Mouse (Mus musculus) forelimb bud, embryonic 11.5 days (tissue): ENCODE measurements at regions not wholly inside any gene's neighbourhood (a gene's known extent, or its start where the extent isn't known, plus 50 kb on each side); places are given as distances from the start of the nearest gene placed in this dataset.
"Not testable (repeated sequence)": the region's sequence is repeated elsewhere in the genome, so short reads cannot be mapped to it uniquely, and the experiment has no call there.

Experiments
- DNase-seq: peaks from one replicate; pipeline ENCODE4 v3.0.0-alpha.2; 2012; ENCODE audit warnings: low read depth, low spot score

DNA sequence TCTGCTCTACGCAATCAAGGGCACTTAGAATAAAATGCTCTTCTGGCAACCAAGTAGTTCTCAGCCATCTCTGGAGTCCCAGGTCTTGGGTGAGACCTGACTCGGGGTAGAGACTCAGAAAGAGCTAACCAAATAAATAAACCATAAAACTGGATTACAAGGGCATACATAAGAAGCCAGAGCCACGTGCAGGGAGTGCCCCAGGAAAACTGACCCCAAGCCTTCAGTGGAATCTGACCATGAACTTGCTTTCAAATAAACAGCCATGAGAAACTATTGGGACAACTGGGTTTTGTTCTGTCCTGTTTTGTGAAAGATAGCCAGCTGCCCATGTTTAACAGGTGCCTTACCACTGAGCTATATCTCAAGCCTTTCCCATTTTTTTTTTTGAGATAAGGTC lies 170.3 kb downstream of the Tomm20 start:
- DNase-seq, result no peak

DNA sequence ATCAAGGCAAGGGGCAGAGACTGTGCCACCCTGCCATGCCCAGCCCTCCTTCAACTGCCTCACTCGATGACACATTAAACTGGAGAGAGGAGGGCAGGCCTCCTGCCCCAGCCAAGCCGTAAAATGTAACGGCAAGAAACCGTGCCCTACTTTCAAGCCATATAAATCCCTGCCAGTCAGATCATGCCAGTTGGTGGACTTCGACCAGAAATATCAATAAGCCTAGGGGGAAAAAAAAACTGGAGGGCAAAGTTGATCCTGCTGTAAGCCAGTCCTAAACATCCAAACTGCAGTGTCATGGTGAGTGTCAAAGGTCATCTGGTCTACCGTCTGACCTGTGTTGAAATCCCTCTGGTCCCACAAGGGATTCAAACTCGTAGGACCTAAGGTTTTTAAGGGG lies 170.8 kb downstream of the Tomm20 start:
- DNase-seq, result no peak

DNA sequence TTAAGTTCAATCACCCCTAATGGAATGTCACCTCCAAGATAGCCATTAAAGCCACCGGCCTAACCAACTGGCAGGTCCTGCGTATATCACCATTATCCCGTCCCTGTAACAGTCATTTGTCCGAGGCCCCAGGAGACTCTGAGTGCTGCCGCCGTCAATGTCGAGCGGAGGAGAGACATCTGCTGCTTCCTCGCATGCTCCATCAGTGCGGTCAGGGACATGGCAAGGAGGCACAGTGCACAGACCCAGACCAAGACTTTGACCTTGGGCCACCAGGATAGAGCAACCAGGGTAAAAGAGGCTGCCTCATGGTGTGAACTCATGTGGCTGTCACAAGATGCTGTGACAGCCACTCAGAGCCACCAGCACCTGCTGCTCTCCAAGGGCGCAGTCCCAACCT lies 172.9 kb downstream of the Tomm20 start:
- no peak for DNase-seq

DNA sequence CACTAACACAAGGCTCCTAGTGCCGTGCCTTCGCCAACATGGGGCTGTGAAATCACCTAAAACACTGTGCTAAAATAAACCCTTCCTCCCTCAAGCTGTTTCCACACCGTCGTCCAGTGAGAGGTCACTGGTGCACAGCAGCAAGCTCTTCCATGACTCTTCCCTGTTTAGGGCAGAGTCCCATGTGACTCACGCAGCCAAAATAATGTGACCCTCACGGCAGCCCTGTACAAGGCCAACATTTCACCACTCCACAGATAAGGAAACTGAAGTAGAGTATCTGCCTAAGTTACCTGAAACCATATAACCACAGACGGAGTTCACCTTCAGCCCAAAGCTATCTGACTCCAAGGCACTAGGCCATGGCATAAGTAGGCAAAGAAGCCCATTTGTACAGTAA lies 173.4 kb downstream of the Tomm20 start:
- DNase-seq, result no peak

DNA sequence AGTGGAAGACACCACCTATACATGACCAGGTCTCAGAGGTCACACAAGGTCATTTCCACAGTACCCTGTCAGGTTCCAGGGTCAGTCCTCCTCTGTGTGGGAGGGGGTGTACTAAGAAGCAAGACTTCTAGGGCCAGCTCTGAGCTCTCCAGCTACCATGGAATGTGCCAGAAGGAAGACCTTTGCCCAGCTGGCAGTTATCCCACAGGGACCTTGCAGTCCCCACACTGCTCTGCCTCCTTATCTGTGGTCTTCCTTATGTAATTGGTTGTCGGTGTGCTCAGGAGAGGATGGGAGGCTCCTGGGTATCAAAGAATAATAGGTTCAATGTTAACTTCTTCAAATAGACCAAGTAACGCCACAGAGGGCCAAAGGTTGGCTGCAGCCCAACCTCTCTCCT lies 175.3 kb downstream of the Tomm20 start:
- not testable (repeated sequence) for DNase-seq

DNA sequence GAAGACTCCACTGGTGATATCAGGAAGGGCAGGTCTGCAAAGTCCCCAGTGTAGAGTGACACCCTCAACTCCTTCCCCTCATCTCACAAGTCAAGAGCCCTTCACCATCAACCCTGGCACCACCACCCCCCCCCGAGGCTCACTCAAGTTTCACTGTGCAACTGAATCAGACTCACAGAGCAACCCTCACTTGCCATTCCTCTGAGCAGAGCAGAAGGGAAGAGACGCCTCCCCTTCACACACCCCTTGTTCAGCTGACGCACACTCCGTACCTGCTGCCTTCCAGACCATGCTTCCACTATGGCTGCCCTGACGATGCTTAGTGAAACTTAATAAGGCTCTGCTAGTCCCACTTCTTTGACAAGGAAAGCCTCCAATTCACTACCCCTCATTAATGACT lies 174.4 kb upstream of the Irf2bp2 start:
- DNase-seq, result no peak

DNA sequence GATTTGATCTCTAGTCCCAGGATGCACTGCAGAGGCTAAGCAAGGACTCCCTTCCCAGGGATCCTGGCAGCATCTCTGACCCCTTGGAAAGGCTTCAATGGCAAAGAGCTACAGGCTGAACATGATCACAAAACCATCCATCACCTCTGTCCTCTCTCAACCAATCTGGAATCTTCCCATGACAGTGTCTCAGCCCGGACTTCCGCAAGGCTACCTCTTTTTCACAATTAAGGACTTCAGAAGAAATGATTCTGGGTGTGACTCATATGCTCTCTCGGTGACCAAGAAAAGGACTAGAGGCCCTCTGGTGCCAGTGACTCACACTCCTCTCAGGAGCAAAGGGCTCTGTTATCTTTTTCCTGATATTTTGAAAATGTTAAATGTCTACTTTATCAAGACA lies 173.6 kb upstream of the Irf2bp2 start:
- no peak for DNase-seq

DNA sequence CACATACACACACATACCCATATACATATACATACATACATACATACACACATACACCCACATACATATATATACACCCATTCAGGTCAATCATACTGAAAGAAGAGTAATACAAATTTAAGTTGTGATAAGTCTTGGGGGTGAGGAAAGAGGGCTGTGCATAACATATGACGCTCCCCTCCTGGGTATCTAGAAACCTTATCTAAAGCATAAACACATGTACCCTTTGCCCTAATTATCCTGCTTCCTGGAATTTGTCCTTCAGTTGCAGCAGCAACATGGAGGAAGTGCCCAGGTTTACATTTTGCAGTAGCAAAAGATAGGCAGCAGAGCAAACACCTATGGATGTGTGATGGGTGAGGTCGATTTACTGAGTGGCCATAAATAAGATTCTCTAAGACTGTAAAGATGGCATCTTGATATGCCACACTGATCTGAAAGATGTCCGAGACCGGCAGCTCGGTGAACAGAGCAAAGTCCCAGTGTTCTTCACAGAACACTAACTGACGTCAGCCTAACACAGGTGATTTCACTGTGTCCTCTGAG lies 172.0 kb upstream of the Irf2bp2 start:
- DNase-seq, result no peak

DNA sequence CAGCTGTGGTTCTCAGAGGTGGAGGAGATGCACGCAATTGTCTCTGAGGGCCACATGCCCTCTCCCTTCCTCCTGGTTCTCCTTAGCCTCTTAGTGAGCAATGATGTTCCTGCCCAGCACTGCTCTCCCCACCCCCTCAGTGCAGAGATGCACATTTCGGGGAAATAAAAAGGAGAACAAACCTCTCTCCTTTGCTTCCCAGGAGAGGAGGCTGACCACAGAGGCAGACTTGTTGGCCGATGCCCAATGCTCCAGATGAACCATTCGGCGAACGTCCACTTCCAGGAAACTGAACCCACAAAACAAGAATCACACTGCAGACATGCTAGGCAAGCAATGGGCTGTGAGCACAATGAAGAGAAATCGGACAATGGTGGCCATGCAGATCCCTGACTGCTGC lies 169.8 kb upstream of the Irf2bp2 start:
- DNase-seq, result no peak

DNA sequence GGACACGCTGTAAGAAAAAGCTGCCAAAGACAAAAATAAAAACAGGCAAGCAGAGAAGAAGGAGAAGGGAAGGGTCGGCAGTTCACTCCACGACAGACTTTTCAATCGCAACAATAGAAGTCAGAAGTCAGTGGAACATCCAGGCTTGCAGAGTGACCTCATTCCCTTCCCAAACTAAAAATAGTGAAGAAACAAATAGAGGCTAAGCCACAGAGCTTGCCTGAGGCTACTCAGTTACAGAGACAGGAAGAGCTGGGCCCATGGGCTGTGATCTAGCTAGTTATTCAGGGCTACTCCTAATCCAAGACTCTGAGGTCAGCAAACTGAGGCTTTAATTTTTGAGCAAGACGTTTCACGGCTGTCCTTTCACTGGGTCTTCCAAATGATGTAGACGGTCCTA lies 165.9 kb upstream of the Irf2bp2 start:
- DNase-seq, result no peak

DNA sequence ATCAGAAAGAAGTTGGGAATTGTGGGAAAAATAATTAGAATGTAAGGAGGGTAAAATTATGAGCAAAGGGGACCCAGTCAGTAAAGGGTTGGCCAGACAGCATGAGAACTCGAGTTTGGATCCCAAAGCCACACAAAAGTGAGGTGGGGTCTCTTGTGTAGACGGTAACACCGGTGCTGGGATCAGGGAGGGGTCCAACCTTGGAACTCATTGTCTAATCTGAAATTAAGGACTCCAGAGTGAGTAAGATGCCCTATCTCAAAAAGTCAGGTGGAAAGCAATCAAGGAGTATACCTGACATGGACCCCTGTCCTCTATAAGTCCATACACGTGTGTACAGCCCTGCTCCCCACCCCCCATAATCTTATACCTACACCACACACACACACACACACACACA lies 165.2 kb upstream of the Irf2bp2 start:
- DNase-seq, result no peak

DNA sequence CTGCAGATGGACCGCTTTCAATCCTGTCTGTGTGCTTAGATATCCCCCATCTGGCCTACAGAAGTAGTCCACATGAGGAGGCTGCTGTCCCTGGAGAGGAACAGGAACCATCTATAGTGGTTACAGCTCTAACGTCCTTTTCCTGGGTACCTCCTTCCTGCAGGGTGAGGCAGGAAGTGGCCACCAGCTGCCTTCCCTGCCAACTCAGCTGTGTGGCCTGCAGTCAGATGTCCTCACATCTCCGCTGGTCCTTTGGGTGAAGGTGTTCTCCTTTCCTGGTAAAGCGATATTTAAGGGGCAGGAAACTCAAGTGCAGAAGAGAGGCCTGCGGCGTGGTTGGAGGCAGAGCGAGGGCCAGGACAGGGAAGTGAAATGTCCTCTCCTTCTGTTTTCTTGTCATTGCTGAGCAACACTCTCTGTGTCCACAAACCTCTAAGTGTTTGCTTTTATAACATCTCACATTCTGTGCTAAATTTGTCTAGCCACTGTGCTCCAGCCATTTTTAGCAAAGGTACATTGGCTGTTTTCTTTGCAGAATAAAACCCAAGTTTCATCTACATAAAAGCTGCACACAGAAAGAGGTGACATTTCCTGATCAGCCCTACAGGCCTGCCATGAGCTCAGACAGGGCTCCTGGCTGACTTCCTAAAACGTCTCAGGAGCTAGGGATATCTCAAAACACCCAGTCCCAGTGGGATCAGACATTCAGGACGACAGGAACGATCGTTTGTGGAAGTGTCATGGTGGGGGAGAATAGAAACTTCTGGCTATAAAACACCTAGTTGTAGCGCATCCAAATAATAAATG lies 164.4 kb upstream of the Irf2bp2 start:
- no peak for DNase-seq

DNA sequence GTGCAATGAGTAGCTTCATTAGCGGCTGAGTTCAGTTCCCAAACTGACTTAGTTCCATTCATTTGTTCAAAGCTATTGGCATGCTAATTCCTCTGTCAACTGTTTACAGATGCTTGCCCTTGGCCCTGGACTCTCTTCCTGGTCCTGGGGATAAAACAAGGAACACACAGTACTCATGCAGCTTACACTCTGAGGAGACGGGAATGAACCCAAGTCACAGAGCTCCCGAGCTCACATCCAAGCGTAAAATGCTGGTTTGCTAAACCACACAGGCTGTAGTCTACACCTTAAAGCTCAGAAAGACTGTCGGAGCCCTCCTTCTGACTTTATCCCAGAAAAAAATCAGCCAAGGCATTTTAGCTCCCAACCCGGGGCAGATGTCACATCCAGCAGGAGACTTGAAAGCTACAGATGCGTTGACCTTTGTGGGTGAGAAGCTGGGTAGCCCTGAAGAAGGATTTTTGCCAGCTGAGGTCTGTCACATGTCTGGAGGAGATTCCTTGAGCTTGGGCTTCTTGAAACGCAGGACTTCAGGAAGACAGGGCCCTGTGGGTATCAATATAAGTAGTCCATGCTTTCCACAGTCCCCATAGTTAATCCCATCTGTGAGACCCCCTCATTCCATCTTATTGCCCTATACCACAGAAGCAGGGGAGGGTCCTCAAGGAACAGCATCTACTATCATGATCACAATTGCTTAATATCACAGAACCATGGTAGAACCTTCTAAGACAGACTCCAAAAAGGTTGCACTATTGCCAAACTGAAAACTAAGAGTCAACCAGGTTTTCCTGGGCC lies 162.7 kb upstream of the Irf2bp2 start:
- no peak for DNase-seq

DNA sequence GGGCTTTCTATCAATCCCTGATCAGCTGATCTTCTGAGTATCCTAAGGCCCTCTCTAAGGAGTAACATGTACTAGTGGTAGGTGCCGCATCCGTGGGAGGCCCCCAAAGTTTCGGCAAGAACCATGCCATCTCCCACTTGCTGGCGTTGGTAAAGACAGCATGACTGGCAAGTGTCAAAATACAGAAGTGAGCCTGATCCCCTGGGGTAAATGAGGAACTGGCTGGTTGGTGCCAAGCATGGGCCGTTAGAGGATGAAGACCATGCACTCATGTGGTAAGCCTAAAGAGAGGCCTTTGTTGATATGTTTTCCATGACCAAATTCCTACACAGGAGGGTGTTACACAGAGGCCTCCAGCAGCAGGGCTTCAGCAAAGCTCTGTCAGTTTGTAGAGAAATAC lies 161.9 kb upstream of the Irf2bp2 start:
- DNase-seq, result no peak

DNA sequence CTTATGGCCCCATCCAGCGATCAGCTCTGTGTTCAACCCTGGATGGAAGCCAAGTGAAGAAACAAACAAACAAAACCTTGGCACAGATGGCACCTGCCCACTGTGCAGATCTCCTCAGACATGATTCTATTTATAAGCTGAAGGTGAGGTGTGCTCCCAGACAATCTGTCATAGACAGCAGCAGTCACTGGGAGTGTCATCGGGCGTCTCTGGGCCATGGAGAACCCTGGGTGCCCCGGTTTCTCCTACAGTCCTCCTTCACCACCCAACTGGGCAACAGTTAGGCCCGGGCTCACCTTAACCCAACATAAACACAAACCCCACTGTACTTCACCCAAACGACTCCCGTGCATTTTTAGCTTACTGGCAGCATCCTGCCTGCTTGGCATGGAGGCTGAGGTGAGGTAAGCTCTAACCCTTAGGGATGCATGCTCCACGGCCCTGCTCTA lies 160.6 kb upstream of the Irf2bp2 start:
- DNase-seq, result no peak

DNA sequence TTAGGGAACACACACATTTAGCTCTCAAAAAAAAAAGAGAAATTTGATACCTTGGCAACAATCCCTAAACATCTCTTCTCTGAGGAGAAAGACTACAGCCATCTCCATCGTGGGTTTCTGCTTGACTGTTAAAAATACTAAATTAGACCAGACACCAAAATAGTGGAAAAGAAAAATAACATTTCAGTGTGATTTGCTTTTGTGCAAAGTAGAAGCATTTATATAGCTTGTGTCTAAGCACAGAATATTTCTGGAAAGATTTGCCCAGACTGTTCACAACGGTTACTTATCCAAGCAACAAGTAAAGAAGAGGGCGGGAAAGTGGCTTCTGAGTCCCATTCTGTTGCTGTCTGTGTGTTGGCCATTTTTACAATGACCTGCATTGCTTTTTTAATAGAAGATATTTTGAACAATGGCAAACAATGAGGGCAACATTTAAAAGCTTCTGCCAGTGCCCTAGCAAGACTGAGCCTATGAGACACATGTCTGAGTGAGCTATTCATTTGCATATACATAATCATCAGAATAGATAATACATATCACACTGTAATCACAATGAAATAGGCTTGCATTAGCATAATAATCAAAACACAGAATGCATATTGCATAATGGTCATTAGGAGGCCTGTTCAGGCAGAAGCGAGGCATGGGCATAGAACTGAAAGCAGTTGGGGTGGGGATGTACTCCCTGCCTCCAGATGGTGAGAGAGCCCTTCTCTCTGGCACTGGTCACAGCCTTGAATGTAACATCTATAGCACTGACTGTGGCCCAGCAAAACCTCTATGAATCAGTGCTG lies 159.5 kb upstream of the Irf2bp2 start:
- no peak for DNase-seq

DNA sequence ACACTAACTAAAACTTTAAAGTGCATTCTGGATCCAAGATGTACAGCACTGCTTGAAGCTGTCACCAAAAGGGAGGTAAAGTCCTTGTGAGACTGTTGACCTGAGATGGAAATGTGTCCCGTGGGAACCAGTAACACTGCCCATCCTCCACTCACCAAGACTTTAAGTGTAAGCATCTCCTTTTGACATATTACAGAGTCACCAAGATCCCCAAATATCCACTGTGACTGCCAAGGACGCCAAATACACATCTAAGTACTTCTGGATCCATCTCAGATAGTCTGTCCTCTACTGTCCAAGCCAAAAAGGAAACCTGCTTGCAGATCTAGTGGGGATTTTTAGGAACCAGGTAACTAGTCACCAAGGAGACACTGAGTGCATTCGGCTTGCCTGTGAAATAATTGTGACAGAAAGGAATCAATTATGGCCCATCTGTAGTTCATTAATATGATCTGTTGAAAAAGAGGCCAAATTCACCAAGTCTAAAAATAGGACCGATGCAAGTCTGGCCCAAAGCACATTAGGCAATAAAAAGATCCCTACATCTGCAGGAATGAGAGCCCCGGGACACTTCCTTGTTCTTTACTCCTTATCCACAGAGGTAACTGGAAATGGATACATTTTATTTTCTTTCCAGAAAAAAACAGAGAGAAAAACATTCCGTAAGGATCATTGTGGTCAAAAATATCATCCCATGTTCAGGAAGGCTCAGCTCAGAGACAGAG lies 157.8 kb upstream of the Irf2bp2 start:
- no peak for DNase-seq

DNA sequence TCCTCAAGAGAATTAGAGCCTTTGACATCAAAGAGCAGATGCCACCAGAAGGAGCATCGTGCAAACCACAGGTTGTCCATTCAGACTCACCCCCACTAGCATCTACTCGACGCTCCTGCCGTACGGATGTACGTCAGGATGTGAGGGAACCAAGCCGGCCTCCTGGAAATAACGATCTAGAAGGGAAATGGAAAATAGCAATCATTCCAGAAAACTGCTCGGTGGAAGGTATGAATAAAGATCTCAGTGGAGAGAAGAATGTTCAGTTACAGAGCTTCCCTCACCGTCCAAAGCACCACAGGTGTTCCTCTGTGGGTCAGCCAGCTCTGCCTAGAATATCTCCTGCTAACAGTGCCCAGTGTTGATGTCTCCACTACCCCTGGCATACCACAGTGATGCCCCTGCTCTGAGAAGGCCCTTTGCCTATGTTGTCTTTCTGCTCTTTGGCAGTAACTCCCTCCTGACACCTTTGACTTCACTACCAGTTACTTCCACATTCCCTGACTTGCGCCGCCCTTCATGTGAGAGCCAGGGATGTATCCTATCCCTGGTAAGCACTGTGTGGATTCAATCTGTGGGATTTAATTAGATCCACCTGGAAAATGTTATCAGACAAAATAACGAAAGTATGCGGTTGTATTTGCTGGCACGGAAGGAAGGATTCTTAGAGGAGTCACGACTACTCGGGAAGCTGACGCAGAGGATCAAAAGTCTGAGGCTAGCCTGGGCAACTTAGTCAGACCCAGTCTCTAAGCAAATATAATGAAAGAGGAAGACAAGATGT lies 152.4 kb upstream of the Irf2bp2 start:
- no peak for DNase-seq

DNA sequence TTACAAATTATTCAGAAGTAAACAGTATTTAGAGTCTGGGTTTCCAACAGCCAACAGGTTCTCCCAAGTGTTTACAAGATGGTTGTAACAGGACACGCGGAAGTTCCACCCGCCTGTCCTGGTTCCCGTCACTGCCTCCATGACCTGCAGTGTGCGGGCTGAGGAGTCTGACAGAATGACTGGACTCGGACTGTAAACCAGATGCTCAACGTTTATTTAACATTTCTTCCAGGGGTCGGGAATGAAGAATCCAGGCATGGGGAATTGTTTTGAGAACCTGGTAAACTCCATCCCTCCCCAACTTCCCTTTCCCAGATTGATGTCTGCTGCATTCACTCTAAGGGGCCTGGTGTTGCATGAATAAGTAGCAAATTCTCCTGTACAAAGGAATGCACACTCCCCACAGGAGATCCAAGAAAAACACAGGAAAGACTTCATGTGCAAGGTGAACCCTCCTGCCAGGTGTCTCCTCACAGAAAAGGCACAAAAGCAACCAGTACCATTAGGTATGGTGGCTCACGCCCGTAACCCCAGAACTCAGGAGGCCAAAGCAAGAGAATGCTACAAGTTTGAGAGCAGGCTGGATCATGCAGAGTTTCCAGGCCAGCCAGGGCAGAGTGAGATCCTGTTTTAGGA lies 151.1 kb upstream of the Irf2bp2 start:
- no peak for DNase-seq

DNA sequence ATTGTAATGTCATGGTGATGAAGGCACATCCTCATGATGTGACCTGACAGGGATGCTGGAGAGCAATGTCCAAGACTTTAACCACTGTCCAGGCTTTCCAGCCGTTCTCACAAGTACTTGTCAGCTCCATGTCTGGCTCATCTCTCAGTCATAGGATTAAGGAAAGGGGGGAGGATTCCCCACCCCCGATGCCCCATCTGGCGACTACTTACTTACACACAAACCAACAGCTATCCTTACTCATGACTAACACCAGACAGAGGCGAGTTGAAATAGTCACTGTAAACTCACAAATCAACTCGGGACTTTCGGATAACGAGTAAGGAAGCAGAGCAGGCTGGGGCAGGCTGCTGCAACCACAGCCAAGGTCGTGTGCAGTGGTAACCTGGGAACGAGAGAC lies 149.5 kb upstream of the Irf2bp2 start:
- DNase-seq, result no peak
